Mouse (Mus musculus) liver, embryonic 14.5 days (tissue): ENCODE results near the gene Arfip1.

Experiments
- CTCF ChIP-seq: IDR thresholded peaks from 2 replicates; pipeline ENCODE4 v1.5.1; 2016; ENCODE audit warnings: antibody characterized with exemption, low read depth, control low read depth
- EP300 ChIP-seq: IDR thresholded peaks from 2 replicates; pipeline ENCODE4 v1.6.1; 2016; ENCODE audit warnings: antibody characterized with exemption, low read depth

- no peak for TF ChIP-seq CTCF
- TF ChIP-seq EP300: no peak
These were observed 15.7 kb upstream of the Arfip1 start for GRCm38 (mm10) chr3:84597996-84598734.
